Mouse (Mus musculus): ENCODE results near the gene Dnah11.
"Not testable (repeated sequence)": the region's sequence is repeated elsewhere in the genome, so short reads cannot be mapped to it uniquely, and the experiment has no call there.

The Dnah11 gene

DNA sequence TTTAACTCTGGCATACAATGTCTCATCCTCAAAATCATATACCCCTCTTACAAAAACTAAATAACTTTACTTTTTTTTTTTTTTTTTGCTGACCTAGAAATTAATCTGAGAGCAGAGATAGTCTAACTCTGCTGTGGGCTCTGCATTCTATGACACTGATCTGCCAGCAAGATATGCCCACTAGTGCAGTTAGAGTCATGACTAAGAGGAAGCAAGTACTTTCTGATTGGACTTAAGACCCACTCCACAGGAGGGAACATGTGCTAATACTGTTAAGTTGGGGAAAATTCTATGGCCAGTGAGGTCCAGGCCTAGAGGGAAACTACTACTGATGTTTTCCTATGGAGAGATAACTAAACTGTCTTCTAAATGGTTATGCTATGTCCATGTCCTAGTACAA, 225.1 kb downstream of the Dnah11 start:
- DNase-seq (ENCODE audit: low read depth, low spot score): no peak

DNA sequence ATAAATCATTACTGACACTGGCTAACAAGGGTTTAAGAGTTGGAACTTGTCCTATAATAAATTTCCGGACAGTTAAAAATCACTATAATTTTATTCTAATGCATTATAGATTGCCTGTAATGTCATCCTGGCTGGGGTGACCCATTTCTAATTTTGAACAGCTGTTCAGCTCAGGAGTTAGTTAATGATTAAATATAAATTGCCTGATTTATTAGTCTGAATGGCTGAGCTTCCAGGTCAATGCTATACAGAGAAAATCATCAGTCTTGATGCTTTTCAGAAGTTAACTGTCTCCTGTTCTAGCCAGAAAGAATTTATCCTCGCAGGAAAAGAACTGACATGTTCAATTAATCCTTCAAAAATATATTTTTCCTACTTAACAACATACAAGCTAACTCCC, 236.1 kb downstream of the Dnah11 start:
- no peak for DNase-seq (ENCODE audit: low read depth, low spot score)

DNA sequence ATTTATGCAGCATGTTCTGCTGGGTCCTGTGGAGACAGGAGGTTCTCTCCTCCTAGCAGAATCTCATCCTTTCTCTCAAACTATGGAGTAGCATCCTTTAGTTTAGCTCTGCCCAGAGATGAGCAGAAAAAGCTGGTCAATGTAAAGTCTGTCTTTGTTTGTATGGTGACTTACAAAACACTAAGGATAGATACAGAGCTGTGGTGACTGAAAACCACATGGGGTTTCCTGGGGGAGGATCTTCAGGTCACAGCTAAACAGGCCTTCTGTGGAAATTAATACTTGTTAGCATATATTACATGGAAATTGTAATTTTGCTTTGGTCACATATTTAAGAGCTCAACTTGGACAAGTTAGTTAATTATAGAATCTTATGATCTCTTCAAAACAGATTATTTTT, 239.6 kb downstream of the Dnah11 start:
- no peak for DNase-seq (ENCODE audit: low read depth, low spot score)

DNA sequence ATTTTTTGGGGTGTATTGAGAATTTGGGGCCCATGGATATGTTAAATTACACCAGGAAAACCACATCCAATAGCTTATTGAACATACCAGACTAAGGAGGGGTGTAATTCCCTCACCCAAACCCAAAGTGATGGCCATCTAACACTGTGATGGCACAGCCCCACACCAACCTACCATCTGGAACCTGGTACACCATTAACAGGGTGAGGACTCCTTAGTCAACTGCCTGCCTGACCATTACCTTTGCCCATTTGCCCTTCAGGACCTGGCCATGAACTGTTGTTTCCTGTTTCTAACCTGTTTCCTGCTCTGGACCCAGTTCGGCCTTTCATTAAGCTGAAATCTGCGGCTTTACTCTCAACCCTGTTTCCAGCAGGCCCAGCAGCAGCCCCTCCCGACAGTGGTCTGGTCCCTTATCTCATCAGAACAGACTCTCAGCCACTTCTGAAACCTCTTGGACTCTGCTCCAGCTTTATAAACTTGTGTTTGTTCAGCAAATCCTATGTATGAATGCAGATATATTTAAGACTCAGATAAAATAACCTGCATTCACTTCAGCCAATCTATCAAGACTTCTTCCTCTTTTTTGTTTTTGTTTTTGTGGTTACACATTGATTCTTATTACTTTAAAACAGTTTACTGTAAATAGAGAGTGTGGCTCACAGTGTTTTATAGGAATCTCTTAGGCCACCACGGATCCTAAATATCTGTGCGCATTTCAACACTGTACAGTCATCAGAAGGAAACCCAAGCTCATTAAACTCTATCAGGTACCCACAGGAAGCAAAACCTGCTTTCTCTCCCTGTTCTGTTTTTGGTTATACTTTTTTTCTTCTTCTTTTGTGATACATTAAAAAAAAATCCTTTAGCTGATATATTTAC, 251.8 kb downstream of the Dnah11 start:
- no peak for DNase-seq (ENCODE audit: low read depth, low spot score)

DNA sequence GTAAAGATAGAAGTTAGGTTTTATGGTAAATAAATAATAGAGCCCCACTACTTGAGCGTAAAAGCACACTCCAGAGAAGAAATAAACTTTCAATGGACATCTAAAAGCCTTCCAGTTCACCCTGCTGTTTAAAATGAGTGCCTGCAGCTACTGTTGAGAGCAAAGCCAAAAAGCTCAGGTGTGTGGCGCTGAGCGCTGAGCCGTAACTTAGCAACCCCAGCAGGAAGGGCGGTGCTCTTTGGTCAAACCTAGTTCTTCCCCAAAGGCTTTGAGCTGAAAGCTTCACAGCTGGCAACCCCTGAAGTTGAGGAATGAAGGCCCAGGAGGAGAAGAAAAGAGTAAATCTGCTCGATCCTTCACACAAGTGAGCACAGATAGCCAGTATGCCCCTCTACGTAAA, 256.9 kb downstream of the Dnah11 start:
- DNase-seq (ENCODE audit: low read depth, low spot score): no peak

DNA sequence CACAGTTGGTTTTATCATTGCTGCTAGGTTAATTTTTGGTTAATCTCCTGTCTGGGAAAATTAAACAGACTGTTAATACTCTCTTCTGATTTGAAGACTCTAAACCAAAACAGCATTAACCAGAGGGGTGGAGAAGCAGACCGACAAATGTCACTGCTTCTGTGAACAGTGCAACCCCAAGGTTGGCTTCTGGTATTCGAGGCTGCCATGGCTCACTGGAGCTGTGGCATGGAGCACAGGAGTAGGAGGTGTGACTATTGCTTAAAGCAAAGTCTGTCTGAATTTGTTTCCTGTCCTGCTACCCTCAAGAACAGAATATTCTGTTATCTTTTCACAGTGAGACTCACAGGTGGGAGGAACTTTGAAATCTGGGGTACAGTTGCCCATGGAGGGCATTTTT, 260.6 kb downstream of the Dnah11 start:
- DNase-seq (ENCODE audit: low read depth, low spot score): no peak

DNA sequence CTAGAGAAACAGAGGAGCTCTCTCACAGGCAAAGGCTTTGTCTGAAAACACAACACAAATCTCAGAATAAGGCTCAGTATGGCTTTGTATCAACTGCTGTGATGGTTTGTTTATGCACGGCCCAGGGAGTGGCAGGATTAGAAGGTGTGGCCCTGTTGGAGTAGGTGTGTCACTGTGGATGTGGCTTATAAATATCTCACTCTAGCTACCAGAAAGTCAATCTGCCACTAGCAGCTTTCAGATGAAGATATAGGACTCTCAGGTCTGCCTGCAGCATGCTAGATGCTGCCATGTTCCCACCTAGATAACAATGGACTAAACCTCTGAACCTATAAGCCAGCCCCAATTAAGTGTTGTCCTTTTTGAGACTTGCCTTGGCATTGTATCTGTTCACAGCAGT, 266.8 kb downstream of the Dnah11 start:
- no peak for DNase-seq (ENCODE audit: low read depth, low spot score)

DNA sequence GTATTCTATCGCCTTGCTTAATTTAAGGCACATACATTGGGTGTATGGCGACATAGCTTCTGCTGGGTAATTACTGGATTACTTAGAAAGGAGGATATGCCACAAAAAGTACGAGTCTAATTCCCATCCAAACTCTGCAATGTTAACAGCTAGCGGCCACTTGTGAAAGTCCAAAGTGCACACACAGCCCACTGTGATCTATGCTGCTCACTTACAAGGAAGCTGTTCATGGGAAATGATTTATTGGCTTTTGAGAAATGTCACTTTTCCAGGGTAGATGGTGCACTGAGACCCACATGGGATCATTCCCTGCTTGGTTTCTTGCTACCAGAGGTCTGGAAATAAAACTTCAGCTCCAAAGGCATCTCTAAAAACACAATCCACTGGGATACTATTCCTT, 269.1 kb downstream of the Dnah11 start:
- DNase-seq (ENCODE audit: low read depth, low spot score): no peak

DNA sequence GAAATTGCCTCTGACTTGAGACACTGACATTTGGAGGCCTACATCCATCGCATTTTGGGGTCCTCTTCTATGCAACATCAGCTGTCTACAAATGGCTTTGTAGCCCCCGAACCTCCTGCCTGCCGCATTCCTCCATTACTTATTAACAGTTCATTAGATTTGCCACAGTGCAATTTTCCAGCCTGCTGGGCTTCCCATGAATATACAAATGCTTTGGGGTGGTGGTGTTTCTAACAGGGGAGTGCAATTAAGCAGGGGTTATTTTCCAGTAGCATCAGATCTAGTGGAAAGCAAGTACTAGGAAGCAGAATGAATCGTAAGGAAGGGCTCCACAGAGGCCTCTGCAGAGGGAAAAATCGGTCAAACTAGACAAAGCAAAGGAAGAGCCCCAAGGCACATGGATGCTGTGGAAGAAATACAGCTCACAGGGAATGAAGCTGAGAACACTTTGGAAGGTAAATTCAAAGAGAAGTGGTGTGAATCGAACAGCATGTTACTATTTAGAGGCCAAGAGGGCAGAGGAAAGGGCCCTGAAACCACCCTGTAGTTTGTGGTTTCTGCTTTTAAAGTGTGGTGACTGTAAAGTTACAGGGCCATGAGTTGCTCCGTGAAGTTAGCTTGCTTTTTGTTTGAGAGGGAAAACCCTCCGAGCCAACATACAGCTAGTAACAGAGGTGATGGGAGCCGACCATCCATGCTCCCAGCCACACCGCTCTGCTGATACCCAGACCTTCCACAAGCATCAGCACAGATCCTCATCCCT, 282.8 kb downstream of the Dnah11 start:
- DNase-seq (ENCODE audit: low read depth, low spot score): peak; percentile 1

DNA sequence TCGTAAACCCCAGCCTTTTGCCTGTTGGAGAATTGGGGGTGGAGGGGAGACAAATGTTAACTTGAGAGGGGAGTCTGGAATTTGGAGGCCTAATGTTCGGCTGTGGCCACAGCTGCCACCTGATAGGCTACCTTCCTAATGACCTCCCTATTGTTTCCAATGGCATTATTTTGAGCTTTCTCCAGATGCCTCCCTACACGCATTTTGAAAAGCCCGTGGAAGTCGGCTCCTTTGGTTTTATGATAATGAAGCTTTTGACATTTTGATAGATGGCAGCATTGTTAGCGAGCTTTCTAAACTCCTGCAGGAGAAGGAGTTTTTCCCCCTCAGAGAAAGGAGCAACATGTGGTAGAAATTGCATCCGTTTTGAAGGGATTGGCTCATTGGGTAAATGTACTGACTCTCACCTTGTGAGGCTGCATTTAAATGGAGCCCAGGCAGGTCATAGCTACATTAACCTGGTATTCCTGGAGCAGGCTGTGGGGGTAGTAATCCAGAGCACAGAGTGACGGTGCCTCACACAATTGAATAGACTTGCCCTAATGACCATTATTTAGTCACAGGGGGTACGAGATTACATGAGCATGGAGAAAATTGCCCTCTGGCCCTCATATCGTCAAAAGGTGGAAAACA, 284.1 kb downstream of the Dnah11 start:
- DNase-seq (ENCODE audit: low read depth, low spot score): peak; percentile 11

DNA sequence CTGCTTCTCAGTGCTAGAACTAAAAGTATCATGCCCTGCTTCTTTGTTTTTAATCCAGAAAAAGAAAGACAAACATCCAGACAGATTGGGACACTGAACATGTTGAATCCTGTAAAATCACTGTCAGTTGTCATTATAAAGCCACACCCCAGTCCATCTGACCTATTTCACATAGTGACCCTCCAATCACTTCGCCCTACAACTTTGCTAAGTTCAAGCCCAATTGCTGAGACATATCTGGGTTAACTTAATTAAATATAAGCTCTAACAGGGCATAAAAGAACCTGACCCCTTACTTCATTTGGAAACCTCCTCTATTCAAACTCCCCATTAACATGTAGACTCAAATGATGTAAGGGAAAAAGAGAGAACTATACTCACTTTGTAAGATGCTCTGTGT, 287.4 kb downstream of the Dnah11 start:
- no peak for DNase-seq (ENCODE audit: low read depth, low spot score)

DNA sequence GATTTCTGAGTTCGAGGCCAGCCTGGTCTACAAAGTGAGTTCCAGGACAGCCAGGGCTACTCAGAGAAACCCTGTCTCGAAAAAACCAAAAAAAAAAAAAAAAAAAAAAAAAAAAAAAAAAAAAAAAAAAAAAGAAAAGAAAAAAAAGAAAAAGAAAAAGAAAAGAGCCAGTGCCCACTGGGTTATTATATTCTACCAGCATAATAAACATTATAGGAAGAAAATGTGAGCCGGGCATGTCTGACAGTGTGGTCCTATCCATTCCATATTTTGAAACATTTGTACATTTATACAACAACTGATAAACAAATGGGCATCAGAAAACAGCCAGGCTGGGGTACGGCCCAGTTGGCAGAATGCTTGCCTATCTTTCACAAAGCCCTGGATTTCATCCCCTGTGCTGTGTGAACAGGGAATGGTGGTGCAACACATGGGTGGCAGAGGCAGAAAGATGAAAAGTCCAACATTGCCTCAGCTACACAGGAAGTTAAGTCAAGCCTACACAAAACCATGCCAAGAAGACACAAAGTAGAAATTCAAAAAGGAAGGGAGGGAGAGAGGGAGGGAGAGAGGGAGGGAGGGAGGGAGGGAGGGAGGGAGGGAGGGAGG, 293.5 kb downstream of the Dnah11 start:
- DNase-seq (ENCODE audit: low read depth, low spot score): not testable (repeated sequence)

DNA sequence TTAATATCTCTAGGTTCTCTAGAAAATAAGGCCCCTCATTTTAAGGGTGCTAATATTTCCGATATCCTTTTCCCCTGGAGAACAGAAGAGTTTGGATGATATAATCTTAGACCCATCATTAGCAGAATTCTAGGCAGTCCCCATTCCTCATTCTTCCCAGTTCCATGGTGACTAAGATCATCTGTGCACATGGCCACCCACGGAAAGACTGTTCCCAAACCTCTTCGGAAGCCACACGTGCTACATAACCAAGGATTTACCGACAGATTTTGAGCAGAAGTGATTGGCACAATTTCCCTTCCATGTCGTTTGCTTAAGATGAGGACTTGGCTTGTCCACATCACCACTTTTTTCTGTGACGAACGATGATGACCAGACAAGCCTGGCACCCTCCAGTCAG, 295.2 kb downstream of the Dnah11 start:
- DNase-seq (ENCODE audit: low read depth, low spot score): no peak

DNA sequence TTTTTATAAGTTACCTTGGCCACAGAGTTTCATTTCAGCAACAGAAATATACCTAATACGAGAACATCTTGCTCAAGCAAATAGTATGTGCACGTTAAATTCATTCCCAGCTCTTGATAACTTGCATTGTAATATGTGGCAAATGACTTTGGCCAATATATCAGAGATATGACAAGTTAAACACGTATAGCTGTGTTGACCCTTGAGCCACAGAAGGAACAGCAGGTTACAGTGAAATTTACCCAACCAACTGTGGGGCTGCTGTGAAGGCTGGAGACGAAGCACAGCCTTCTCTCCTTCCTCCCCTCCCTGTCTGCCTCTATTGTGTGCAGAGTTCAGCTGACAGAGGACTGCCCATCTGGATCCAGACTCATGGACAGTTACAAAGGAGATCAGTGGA, 297.5 kb downstream of the Dnah11 start:
- not testable (repeated sequence) for DNase-seq (ENCODE audit: low read depth, low spot score)

DNA sequence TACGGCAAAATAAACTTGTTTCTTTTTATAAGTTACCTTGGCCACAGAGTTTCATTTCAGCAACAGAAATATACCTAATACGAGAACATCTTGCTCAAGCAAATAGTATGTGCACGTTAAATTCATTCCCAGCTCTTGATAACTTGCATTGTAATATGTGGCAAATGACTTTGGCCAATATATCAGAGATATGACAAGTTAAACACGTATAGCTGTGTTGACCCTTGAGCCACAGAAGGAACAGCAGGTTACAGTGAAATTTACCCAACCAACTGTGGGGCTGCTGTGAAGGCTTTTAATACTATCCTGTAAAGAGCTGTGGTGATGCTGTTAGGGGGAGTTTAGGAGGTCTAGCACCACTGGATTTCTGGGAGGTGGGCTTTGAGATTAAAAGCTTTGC, 298.0 kb downstream of the Dnah11 start:
- not testable (repeated sequence) for DNase-seq (ENCODE audit: low read depth, low spot score)

DNA sequence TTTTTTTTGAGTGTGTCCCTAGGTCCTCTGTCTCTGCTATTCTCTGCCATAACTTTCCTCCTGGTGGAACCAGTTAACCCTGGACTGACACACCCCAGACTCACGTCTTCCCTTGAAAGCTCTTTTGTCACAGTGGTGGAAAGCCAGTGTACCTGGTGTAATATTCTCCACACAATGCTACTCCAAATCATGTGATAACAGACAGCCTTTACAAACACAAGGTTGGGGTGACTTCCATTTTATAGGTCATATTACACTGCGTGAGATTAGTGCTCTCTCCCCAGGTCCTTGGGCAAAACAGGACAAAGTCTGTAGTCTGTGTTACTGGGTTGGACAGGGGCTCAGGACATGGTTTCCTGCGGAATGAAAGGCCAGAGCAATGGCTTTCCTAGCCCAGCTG, 311.4 kb downstream of the Dnah11 start:
- no peak for DNase-seq (ENCODE audit: low read depth, low spot score)

DNA sequence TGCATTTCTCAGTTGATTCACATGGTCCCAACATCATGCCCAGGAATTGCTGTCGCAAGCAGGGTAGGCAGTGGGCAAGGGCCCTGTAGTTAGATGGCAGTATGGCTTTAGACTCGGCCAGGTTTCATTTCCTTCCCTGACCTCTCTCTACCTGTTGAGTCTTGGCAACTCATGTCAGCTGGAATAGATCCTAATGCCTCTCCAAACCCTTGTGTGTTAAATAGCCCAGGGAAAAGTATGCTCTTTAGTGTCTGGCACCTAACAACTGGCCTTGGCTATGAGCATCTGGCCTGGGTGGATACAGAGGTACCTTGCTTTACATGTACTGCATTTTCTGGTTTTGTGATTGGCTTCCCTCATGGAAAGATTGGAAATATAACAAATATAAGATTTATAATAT, 314.2 kb downstream of the Dnah11 start:
- no peak for DNase-seq (ENCODE audit: low read depth, low spot score)

DNA sequence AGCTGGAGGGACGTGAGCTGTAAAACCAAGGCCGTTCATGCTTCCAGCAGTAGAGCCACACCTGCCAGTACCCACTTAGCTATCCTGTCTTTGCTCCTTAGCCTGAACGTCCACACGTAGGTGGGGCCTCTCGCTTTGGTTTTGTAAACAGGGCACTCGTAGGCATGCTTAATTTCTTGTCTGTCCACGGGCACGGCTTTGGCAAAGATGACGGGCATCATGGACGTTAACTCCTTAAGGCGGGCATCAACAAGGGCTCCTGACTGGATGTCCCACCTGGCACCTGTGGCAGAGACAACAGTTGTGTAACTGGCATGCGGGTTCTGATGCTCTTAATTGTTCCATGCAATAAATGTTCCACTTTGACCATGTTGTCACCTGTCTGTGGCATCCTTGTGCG, 320.5 kb downstream of the Dnah11 start:
- no peak for DNase-seq (ENCODE audit: low read depth, low spot score)

DNA sequence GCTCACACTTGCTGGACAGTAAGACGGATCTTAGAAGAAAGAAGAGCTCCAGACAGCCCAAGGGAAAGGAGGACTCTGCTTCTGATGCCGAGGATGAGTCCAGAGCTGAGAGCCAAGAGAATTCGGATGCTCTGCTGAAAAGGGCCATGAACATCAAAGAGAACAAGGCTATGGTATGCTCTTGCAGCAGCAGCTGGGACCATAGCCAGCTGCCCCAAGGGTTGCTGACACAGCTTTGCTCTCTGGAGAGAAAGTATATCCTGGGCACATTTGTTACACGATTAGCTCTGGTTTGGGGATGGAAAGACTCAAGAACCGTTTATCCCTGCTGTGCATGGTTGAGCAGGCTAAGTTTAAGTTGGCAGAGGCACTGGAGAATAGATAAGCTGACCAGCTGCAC, 326.6 kb downstream of the Dnah11 start:
- DNase-seq (ENCODE audit: low read depth, low spot score): no peak

DNA sequence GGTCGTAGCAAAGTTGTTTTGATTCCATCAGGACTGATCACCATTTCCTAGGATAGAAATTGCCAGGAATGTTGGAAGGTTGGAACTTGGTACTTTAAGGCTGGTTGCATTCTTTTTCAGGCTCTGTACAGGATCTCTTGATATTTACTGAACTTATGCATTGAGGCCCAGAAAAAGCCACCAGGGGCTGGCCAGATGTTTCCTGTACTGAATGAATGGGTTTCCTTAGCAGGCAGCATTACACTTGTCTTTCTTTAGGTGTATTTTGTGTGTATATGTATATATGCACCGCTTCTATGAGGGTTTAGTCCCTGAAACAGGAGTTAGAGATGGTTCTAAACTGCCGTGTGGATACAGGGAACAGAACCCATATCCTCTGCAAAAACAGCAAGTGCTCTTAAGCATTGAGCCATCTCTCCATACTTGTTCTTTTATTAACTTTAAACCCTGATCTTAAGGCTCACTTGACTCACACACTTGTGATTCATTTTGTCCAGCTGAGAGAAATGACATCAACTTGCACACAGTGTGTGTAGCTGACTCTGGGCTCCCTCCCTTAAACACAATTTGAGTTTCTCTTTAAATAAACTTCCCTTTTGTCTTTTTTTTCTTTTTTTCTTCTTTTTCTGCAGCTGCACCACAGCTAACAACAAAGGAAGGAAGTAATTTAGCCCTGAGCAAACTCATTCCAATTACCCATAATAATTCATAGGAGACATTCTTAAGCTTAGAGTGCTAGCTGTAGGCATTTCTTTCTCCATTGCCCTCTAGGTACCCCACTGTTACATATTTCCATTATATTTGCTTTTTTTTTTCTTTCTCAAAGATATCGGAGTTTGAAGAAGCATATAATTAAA, 330.9 kb downstream of the Dnah11 start:
- no peak for DNase-seq (ENCODE audit: low read depth, low spot score)

DNA sequence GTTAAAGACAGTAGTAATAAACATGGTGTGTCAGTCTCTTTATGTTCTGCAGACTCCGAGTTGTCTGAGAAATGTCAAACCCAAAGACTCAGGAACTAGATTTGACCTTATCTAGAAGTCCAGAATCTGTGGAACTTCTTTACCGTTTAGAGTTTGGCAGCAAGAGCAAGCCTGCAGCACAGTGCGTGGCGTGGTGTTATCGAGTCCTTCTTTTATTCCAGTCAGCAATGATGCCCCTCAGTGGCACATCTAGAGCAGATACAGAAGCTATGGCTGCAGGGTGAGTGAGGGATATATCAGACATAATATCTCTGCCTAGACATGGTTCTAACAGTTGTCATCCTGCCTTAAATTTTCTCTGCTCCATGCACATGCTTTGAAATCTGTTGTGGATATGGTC, 336.2 kb downstream of the Dnah11 start:
- no peak for DNase-seq (ENCODE audit: low read depth, low spot score)

All from forelimb bud, embryonic 11.5 days (tissue).